Mouse (Mus musculus) intestine, embryonic 16.5 days (tissue): ENCODE data around the gene Creb5. TPM values are rescaled to one million over a fixed set of nuclear protein-coding genes. Genes with fewer than 3 reads are reported as not detected.

Experiments
- ATAC-seq: fragments of 200-750 bp; cut with Nextera tagmentation; 2 replicates; pipeline ENCODE4 v1.8.0; 2017; ENCODE audit warnings: moderate TSS enrichment, moderate library complexity
- H3K27ac ChIP-seq: fragments of 300-500 bp; sonication (generic); 2 replicates; pipeline ENCODE4 v1.5.1; 2014; ENCODE audit warnings: mild to moderate bottlenecking, low read length
- H3K27me3 ChIP-seq: fragments of 300-500 bp; sonication (generic); replicated peaks from 2 replicates; pipeline ENCODE4 v1.6.1; 2014; ENCODE audit warnings: low read length, control low read depth, mixed read lengths; ENCODE audit not compliant: control insufficient read depth, insufficient read depth
- H3K36me3 ChIP-seq: fragments of 300-500 bp; sonication (generic); 2 replicates; pipeline ENCODE4 v1.6.1; 2014; ENCODE audit warnings: low read length, control low read depth; ENCODE audit not compliant: control insufficient read depth, insufficient read depth
- H3K4me1 ChIP-seq: fragments of 300-500 bp; sonication (generic); 2 replicates; pipeline ENCODE4 v1.6.1; 2014; ENCODE audit warnings: low read length, control low read depth, mixed read lengths; ENCODE audit not compliant: control insufficient read depth, insufficient read depth
- H3K4me2 ChIP-seq: fragments of 300-500 bp; sonication (generic); 2 replicates; pipeline ENCODE4 v1.6.1; 2014; ENCODE audit warnings: low read depth, low read length, control low read depth
- H3K4me3 ChIP-seq: fragments of 300-500 bp; sonication (generic); 2 replicates; pipeline ENCODE4 v1.5.1; 2014; ENCODE audit warnings: mild to moderate bottlenecking, low read length
- H3K9ac ChIP-seq: fragments of 300-500 bp; sonication (generic); 2 replicates; pipeline ENCODE4 v1.6.1; 2014; ENCODE audit warnings: low read depth, low read length
- H3K9me3 ChIP-seq: fragments of 300-500 bp; sonication (generic); 2 replicates; pipeline ENCODE4 v1.6.1; 2016; ENCODE audit warnings: low read length, control low read depth; ENCODE audit not compliant: control insufficient read depth
- WGBS: fragments of 180-500 bp; shearing (Covaris S2); extraction: QIAGEN DNeasy Blood & Tissue Kit; methylation state at CpG from one replicate; pipeline ENCODE4 v1.1.7; 2014; 5-methylcytosine and 5-hydroxymethylcytosine counted together
- polyA plus RNA-seq: library from polyadenylated mRNA; unstranded; fragments of >200 nt; fragmentation: Nextera tagmentation; extraction: Ambion mirVana; gene quantifications from 2 replicates; pipeline ENCODE4 v1.2.1, GENCODE M21; 2015

Creb5 gene
- polyA plus RNA-seq, 1 experiment from 2014 or later = 4.1 TPM

DNA sequence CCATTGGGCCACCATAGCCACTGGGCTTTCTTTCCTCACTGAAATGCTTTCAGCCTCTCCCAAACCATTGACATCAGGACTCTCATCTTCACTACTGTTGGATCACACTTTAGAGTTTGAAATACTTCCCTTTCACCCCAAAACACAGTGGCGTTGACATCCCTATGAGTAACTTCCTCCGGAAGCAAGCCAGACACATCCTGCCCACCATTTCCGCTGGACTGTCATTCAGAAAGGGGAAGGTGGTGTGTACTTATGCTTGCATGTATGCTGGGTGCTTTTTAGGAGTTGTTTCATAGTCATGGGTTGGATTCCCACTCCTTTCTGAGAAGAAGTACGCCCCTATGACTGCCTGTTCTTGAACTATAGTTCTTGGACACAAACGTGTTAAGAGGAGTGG lies 82.9 kb downstream of the Creb5 start:
- Histone ChIP-seq H3K27me3 (no peaks in the 10 kb centered on the region), H3K4me1 (no peaks in the 10 kb centered on the region), H3K36me3 (no peaks in the 10 kb centered on the region), H3K9ac (no peak overlapping the region), H3K9me3 (no peaks in the 10 kb centered on the region), H3K4me2 (no peak overlapping the region), H3K27ac (no peak overlapping the region), H3K4me3 (no peak overlapping the region)
- no peak for ATAC-seq
- WGBS = 85% methylated on average over 5 of the region's 5 CpGs

GRCm38 (mm10) chr6:53371962-53372361 lies 84.9 kb downstream of the Creb5 start:
- WGBS = 84% methylated on average over 9 of the region's 9 CpGs
- Histone ChIP-seq H3K4me3 (no peak overlapping the region), H3K27me3 (no peaks in the 10 kb centered on the region), H3K36me3 (no peaks in the 10 kb centered on the region), H3K27ac (no peak overlapping the region), H3K4me2 (no peak overlapping the region), H3K9me3 (no peaks in the 10 kb centered on the region), H3K9ac (no peak overlapping the region), H3K4me1 (no peaks in the 10 kb centered on the region)
- no peak for ATAC-seq

DNA sequence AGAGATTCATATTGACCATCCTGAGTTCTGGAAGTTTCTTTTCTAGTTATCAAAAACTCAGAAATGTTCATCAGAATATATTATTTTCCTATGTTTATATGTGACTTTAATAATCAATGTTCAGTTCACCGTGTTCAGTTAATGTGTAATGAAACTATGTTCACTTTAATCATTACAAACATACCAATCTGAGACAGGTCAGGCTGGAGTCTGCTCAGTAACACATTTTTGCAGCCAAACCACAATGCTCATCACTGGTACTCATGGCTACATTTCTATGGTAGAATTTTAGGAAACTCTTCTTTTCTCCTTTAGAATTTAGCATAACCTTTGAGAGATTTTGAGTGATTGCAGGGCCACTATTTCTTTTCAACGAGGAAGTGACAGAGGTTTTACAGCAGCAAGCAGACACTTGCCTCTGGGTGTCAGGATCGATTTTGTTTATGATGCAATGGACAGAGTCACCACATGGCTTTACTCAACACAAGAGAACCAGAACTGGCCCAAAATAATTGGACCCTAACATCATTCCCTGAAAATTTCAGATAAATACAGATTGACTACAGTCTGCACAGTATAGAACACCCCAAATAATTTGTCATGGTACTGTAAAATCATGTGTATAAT lies 87.4 kb downstream of the Creb5 start:
- H3K36me3 ChIP-seq = no peaks in the 10 kb centered on the region
- H3K9me3 ChIP-seq = no peaks in the 10 kb centered on the region
- no peak for ATAC-seq
- H3K27ac ChIP-seq = no peak overlapping the region
- H3K4me2 ChIP-seq = no peak overlapping the region
- WGBS = 40% methylated on average over 3 of the region's 3 CpGs
- H3K27me3 ChIP-seq = no peaks in the 10 kb centered on the region
- H3K4me1 ChIP-seq = no peaks in the 10 kb centered on the region
- H3K9ac ChIP-seq = no peak overlapping the region
- no peak overlapping the region for H3K4me3 ChIP-seq

- no peak overlapping the region for H3K9ac ChIP-seq
- no peaks in the 10 kb centered on the region for H3K27me3 ChIP-seq
- WGBS = 92% methylated on average over 5 of the region's 5 CpGs
- no peak overlapping the region for H3K27ac ChIP-seq
- ATAC-seq = no peak
- H3K4me1 ChIP-seq = peaks cover 8% of the 10 kb centered on the region
- H3K4me3 ChIP-seq = no peak overlapping the region
- no peaks in the 10 kb centered on the region for H3K9me3 ChIP-seq
- H3K4me2 ChIP-seq = no peak overlapping the region
- H3K36me3 ChIP-seq = no peaks in the 10 kb centered on the region
These were observed 102.2 kb downstream of the Creb5 start for GRCm38 (mm10) chr6:53389277-53389676.

GRCm38 (mm10) chr6:53390413-53390812 lies 103.3 kb downstream of the Creb5 start:
- H3K27me3 ChIP-seq = no peaks in the 10 kb centered on the region
- no peaks in the 10 kb centered on the region for H3K9me3 ChIP-seq
- ATAC-seq = no peak
- H3K4me1 ChIP-seq = peaks cover 8% of the 10 kb centered on the region
- no peak overlapping the region for H3K4me2 ChIP-seq
- H3K9ac ChIP-seq = no peak overlapping the region
- no peak overlapping the region for H3K4me3 ChIP-seq
- H3K27ac ChIP-seq = no peak overlapping the region
- WGBS = 24% methylated on average over 6 of the region's 6 CpGs
- no peaks in the 10 kb centered on the region for H3K36me3 ChIP-seq

- 32% methylated on average over 7 of the region's 7 CpGs for WGBS
- Histone ChIP-seq H3K9me3 (no peaks in the 10 kb centered on the region), H3K4me2 (no peak overlapping the region), H3K4me1 (peaks cover 12% of the 10 kb centered on the region), H3K4me3 (no peak overlapping the region), H3K36me3 (no peaks in the 10 kb centered on the region), H3K27ac (no peak overlapping the region), H3K9ac (no peak overlapping the region), H3K27me3 (no peaks in the 10 kb centered on the region)
- ATAC-seq = no peak
These were observed 107.0 kb downstream of the Creb5 start for GRCm38 (mm10) chr6:53394026-53394425.

DNA sequence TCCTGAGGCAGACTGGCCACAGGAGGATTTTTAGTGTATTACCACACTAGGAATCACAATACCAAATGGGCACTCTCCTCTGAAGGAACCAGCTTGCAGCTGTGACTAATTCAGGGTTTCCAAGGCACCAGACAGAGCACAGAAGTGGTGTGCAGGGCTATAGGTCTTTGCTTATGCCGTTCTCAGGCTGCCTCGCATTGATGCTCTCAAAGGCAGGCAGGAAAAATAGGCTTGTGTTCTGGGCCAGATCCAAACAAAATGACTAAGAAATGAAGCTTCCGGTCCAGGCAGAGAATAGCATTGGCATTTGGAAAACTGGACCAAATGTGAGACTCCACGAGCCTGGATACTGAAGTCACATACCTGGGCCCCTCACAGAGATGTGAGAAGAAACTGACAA lies 108.1 kb downstream of the Creb5 start:
- H3K27ac ChIP-seq = no peak overlapping the region
- H3K36me3 ChIP-seq = no peaks in the 10 kb centered on the region
- ATAC-seq = no peak
- no peaks in the 10 kb centered on the region for H3K9me3 ChIP-seq
- no peaks in the 10 kb centered on the region for H3K27me3 ChIP-seq
- peaks cover 12% of the 10 kb centered on the region for H3K4me1 ChIP-seq
- H3K4me2 ChIP-seq = no peak overlapping the region
- no peak overlapping the region for H3K9ac ChIP-seq
- WGBS = 69% methylated on average over 4 of the region's 4 CpGs
- H3K4me3 ChIP-seq = no peak overlapping the region

DNA sequence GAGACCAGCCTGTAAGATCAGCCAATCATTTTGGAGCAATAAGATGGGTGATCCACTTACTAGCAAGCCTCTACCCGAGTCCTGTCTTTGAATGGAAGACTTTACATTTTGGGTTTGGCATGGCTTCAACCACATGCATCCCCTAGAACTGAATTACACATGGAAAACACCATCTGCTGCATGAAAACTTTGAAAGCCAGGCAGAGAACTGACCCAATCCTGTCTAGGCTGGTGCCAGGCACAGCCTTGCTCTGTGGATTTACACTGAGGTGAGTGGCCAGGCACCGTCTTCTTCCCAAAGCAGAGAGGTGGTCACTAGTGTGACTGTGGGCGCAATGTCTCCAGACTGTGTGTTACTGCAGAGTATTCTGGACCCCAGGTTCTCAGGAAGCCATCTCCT lies 109.4 kb downstream of the Creb5 start:
- no peak for ATAC-seq
- H3K4me3 ChIP-seq = no peak overlapping the region

DNA sequence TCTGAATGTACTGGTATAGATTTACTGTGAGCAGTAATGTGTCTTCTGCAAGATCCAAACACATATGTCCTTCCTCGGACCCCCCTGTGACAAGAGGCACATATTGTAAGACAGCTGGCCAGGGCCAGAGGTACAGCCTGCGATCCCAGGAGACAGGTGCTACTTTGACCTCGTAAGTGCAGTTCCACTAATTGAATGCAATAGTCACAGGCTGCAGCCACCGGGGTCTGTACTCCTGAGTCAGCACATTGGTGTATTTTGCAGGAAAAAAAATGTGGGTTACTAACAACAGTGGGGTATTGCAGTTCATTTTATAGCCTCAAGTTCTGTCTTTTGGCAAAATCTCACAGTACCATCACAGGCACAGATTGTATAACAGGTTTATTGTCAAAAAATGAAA lies 110.7 kb downstream of the Creb5 start:
- WGBS = 61% methylated on average over 4 of the region's 4 CpGs
- Histone ChIP-seq H3K27me3 (no peaks in the 10 kb centered on the region), H3K36me3 (no peaks in the 10 kb centered on the region), H3K4me3 (no peak overlapping the region), H3K9me3 (no peaks in the 10 kb centered on the region), H3K27ac (no peak overlapping the region), H3K4me2 (no peak overlapping the region), H3K4me1 (peaks cover 9% of the 10 kb centered on the region), H3K9ac (no peak overlapping the region)
- ATAC-seq = no peak

More for the DNA sequence above, 109.4 kb downstream of the Creb5 start:
- H3K27me3 ChIP-seq = no peaks in the 10 kb centered on the region
- WGBS = 89% methylated on average over 3 of the region's 3 CpGs
- no peak overlapping the region for H3K9ac ChIP-seq
- H3K4me2 ChIP-seq = no peak overlapping the region
- no peak overlapping the region for H3K27ac ChIP-seq
- no peaks in the 10 kb centered on the region for H3K36me3 ChIP-seq
- H3K4me1 ChIP-seq = peaks cover 9% of the 10 kb centered on the region
- no peaks in the 10 kb centered on the region for H3K9me3 ChIP-seq
